Mouse (Mus musculus): ENCODE results near the gene Sh3glb2.

DNA sequence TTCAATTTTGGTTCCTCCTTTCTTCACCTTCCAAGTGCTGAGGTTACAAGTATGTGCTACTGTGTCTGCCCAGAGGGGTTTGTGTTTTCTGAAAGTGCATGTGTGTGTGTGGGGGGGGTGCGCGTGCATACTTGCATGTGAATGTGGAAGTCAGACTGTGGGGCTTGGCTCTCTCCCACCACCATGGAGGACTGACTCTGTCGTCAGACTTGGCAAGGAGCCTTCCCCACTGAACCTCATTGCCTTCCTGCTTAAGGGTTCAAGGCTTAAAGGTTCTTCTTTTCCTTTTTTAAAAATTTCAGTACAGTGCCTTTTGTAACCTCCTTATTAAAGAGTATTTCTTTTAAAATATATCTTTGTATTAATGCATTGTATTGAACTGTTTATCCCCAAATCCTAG lies 30.3 kb downstream of the Sh3glb2 start:
- TF ChIP-seq POLR2A (IDR thresholded peaks at IDR 0.05; ENCODE audit: low read depth, low read length), result no peak
- TF ChIP-seq CTCF (IDR thresholded peaks at IDR 0.05; ENCODE audit: borderline replicate concordance, insufficient read depth, low read length), result no peak

Measured in embryonic fibroblast, embryonic 13.5 days (primary cell).